Mouse (Mus musculus): ENCODE results near the gene Slc38a6.

DNA sequence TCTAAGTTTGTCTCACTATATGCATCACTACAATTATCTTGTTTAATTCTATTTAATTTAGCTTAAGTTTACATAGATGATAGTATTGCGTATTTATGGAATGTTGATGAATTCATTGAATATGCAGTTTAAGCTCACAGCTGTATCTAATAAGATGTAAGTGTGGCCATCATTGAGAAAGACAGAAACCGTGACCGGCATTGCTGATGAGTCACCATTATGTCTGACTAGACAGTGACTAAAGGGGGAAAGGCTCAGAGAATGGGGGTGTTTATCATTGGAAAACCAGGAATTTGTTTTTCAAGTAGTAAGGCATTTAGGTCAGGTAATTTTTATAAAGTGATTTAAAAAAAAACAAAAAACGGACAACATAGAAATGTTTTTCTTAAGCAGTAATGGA is 21.2 kb downstream of the Slc38a6 start:
- TF ChIP-seq CTCF (IDR thresholded peaks at IDR 0.05; ENCODE audit: low read depth, low read length) = no peak
- TF ChIP-seq POLR2A (IDR thresholded peaks at IDR 0.05; ENCODE audit: extremely low read depth, insufficient read depth, low read length) = no peak

Measured in liver, adult 2 months (tissue).